Mouse (Mus musculus) heart, embryonic 12.5 days (tissue): ENCODE results near the gene Abhd4. TPM values are rescaled to one million over a fixed set of nuclear protein-coding genes. Genes with fewer than 3 reads are reported as not detected.
"Not testable (repeated sequence)": the region's sequence is repeated elsewhere in the genome, so short reads cannot be mapped to it uniquely, and the experiment has no call there.

Experiments used
- ATAC-seq: fragments of 200-750 bp; cut with Nextera tagmentation; 2 replicates; pipeline ENCODE4 v1.8.0; 2017; ENCODE audit warnings: moderate TSS enrichment, moderate library complexity; ENCODE audit not compliant: insufficient number of reproducible peaks, low FRiP score
- H3K27ac ChIP-seq: fragments of 300-500 bp; sonication (generic); 2 replicates; pipeline ENCODE4 v1.5.1; 2016; ENCODE audit warnings: mild to moderate bottlenecking, moderate library complexity; ENCODE audit not compliant: poor library complexity, severe bottlenecking
- H3K27me3 ChIP-seq: fragments of 300-500 bp; sonication (generic); replicated peaks from 2 replicates; pipeline ENCODE4 v1.6.1; 2016; ENCODE audit warnings: mild to moderate bottlenecking, moderate library complexity
- H3K36me3 ChIP-seq: fragments of 300-500 bp; sonication (generic); 2 replicates; pipeline ENCODE4 v1.6.1; 2016; ENCODE audit warnings: mild to moderate bottlenecking, moderate library complexity
- H3K4me1 ChIP-seq: fragments of 300-500 bp; sonication (generic); replicated peaks from 2 replicates; pipeline ENCODE4 v1.6.1; 2016; ENCODE audit warnings: mild to moderate bottlenecking
- H3K4me2 ChIP-seq: fragments of 300-500 bp; sonication (generic); 2 replicates; pipeline ENCODE4 v1.6.1; 2016; ENCODE audit warnings: mild to moderate bottlenecking, moderate library complexity
- H3K4me3 ChIP-seq: fragments of 300-500 bp; sonication (generic); 2 replicates; pipeline ENCODE4 v1.5.1; 2016; ENCODE audit warnings: mild to moderate bottlenecking
- H3K9ac ChIP-seq: fragments of 300-500 bp; sonication (generic); 2 replicates; pipeline ENCODE4 v1.6.1; 2016; ENCODE audit warnings: mild to moderate bottlenecking, moderate library complexity
- H3K9me3 ChIP-seq: fragments of 300-500 bp; sonication (generic); replicated peaks from 2 replicates; pipeline ENCODE4 v1.6.1; 2016; ENCODE audit warnings: mild to moderate bottlenecking, moderate library complexity
- WGBS: fragments of 180-500 bp; shearing (Covaris S2); methylation state at CpG from one replicate; pipeline ENCODE4 v1.1.7; 2016; 5-methylcytosine and 5-hydroxymethylcytosine counted together
- polyA plus RNA-seq: library from polyadenylated mRNA; unstranded; fragments of >200 nt; fragmentation: Nextera tagmentation; extraction: Ambion mirVana; gene quantifications from 2 replicates; pipeline ENCODE4 v1.2.1, GENCODE M21; 2016

Gene Abhd4
- polyA plus RNA-seq, 1 experiment from 2014 or later = 87.6 TPM

GRCm38 (mm10) chr14:54223315-54224063, 30.5 kb upstream of the Abhd4 start:
- no peaks in the 10 kb centered on the region for H3K9me3 ChIP-seq
- no peak overlapping the region for H3K4me3 ChIP-seq
- H3K4me2 ChIP-seq = no peak overlapping the region
- H3K27ac ChIP-seq = no peak overlapping the region
- no peak overlapping the region for H3K9ac ChIP-seq
- peaks cover 40% of the 10 kb centered on the region for H3K4me1 ChIP-seq
- no peak for ATAC-seq
- H3K36me3 ChIP-seq = no peaks in the 10 kb centered on the region
- no peaks in the 10 kb centered on the region for H3K27me3 ChIP-seq
- WGBS = 61% methylated on average over 13 of the region's 13 CpGs

GRCm38 (mm10) chr14:54224064-54224417, 29.9 kb upstream of the Abhd4 start:
- Histone ChIP-seq H3K27me3 (no peaks in the 10 kb centered on the region), H3K27ac (no peak overlapping the region), H3K4me3 (no peak overlapping the region), H3K36me3 (no peaks in the 10 kb centered on the region), H3K9ac (no peak overlapping the region), H3K4me1 (peaks cover 46% of the 10 kb centered on the region), H3K9me3 (no peaks in the 10 kb centered on the region), H3K4me2 (no peak overlapping the region)
- no peak for ATAC-seq
- 84% methylated on average over 5 of the region's 5 CpGs for WGBS

GRCm38 (mm10) chr14:54224484-54225467, 29.2 kb upstream of the Abhd4 start:
- Histone ChIP-seq H3K9ac (no peak overlapping the region), H3K4me1 (peaks cover 49% of the 10 kb centered on the region), H3K4me2 (no peak overlapping the region), H3K27me3 (no peaks in the 10 kb centered on the region), H3K9me3 (no peaks in the 10 kb centered on the region), H3K36me3 (no peaks in the 10 kb centered on the region), H3K4me3 (no peak overlapping the region), H3K27ac (peak overlapping the region; percentile 56)
- ATAC-seq = no peak
- WGBS = 39% methylated on average over 16 of the region's 16 CpGs

DNA sequence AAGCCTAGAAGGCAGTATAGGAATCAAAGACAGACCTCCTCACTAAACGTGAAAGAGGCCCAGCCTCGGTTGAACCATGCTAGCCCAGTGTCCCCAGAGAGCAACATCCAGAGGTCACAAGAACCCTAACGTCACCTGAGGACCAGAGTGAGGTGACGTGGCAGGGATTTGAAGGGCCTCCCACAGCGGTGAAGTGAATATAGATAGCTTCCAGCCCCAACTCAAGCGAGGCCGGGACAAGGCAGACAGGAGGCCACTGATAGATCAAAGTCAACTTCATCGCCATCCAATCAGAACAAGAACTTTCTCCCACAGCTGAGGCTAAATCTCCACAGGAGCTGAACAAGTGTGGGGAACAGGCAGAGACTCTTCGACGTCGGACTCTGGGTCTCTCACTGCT, 28.3 kb upstream of the Abhd4 start:
- no peak for ATAC-seq
- Histone ChIP-seq H3K4me1 (peaks cover 48% of the 10 kb centered on the region), H3K4me3 (no peak overlapping the region), H3K36me3 (no peaks in the 10 kb centered on the region), H3K9ac (no peak overlapping the region), H3K4me2 (no peak overlapping the region), H3K9me3 (no peaks in the 10 kb centered on the region), H3K27ac (no peak overlapping the region), H3K27me3 (no peaks in the 10 kb centered on the region)
- 73% methylated on average over 11 of the region's 11 CpGs for WGBS

DNA sequence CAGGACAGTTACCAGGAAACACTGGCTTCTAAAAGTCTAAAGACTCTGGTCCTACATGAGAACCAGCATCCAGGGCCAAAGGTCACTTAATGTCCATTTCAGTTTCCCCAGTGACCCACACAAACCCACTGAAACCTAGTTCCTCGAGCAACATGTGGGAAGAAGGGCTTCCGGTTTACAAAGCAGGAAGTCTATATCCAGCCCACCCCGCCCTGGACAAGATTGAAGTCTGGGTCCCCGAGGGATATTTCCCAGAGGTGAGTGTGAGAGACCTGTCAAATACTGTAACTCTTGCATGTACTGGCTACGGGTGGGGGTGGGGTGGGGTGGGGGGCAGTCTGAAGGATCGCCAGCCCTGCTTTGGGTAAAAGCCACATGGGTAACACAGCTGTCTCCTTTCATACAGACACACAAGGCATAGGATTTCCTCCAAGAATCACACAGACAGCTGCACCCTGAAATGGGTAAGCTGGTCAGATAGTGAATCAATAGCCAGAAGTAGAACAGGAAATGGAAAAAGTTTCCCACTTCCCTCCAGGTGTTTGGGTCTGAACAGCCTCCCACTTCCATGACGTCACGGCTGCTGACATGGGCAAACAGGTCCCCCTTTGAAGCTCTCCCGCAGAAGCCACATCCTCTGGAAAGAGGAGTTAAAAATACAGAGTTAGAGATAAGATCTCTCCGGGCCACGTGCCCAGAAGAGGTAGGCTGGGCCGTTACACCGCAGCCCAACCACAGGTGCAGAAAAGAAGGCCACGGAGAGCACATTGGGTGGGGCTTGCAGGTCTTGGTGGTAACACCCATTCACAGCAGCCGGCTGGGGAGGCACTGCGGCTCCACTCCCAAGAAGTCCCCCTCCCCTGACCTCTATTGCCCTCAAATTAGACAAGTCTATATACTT, 26.8 kb upstream of the Abhd4 start:
- 0 out of 2 replicates have a peak overlapping the region, but pooled peaks have one; percentile 36 for H3K27ac ChIP-seq
- WGBS = 21% methylated on average over 16 of the region's 16 CpGs
- no peaks in the 10 kb centered on the region for H3K9me3 ChIP-seq
- H3K27me3 ChIP-seq = no peaks in the 10 kb centered on the region
- H3K36me3 ChIP-seq = no peaks in the 10 kb centered on the region
- H3K4me2 ChIP-seq = peak overlapping the region; percentile 67
- peaks cover 54% of the 10 kb centered on the region for H3K4me1 ChIP-seq
- H3K4me3 ChIP-seq = no peak overlapping the region
- H3K9ac ChIP-seq = peak overlapping the region; percentile 59; the same call in 1 of the 2 replicates
- peak; percentile 30 for ATAC-seq

GRCm38 (mm10) chr14:54227911-54228451, 26.0 kb upstream of the Abhd4 start:
- peak overlapping the region; percentile 59; the same call in 1 of the 2 replicates for H3K9ac ChIP-seq
- ATAC-seq = peak; percentile 77; the same call in 1 of the 2 replicates
- peak overlapping the region; percentile 67 for H3K4me2 ChIP-seq
- peaks cover 60% of the 10 kb centered on the region for H3K4me1 ChIP-seq
- no peaks in the 10 kb centered on the region for H3K9me3 ChIP-seq
- peak overlapping the region; percentile 42 for H3K4me3 ChIP-seq
- WGBS = under 1% methylated on average over 10 of the region's 10 CpGs
- H3K27me3 ChIP-seq = no peaks in the 10 kb centered on the region
- H3K27ac ChIP-seq = 0 out of 2 replicates have a peak overlapping the region, but pooled peaks have one; percentile 36
- no peaks in the 10 kb centered on the region for H3K36me3 ChIP-seq

DNA sequence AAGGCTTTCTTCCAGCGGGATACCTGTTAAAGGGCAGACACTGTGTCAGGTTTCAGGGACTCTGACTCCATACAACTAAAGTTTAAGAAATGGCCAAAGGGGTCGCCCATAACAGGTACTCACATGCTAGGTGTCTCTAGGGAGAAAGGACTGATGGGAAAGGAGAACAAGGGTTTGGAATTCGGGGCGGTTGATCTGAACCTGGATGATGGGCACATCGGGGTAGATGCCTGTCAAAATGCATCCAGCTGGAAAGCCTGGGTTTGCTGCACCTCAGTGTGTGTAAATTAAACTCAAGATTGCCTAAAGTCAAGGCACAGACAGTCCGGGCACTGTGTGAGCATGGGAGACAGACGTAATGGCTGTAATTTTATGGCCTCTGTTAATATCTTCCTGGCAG, 25.5 kb upstream of the Abhd4 start:
- Histone ChIP-seq H3K4me3 (peak overlapping the region; percentile 42), H3K9me3 (no peaks in the 10 kb centered on the region), H3K9ac (peak overlapping the region; percentile 51; the same call in 1 of the 2 replicates), H3K4me1 (peaks cover 65% of the 10 kb centered on the region), H3K4me2 (peak overlapping the region; percentile 67), H3K27me3 (no peaks in the 10 kb centered on the region), H3K36me3 (no peaks in the 10 kb centered on the region), H3K27ac (no peak overlapping the region)
- ATAC-seq = no peak
- WGBS = 15% methylated on average over 7 of the region's 7 CpGs

DNA sequence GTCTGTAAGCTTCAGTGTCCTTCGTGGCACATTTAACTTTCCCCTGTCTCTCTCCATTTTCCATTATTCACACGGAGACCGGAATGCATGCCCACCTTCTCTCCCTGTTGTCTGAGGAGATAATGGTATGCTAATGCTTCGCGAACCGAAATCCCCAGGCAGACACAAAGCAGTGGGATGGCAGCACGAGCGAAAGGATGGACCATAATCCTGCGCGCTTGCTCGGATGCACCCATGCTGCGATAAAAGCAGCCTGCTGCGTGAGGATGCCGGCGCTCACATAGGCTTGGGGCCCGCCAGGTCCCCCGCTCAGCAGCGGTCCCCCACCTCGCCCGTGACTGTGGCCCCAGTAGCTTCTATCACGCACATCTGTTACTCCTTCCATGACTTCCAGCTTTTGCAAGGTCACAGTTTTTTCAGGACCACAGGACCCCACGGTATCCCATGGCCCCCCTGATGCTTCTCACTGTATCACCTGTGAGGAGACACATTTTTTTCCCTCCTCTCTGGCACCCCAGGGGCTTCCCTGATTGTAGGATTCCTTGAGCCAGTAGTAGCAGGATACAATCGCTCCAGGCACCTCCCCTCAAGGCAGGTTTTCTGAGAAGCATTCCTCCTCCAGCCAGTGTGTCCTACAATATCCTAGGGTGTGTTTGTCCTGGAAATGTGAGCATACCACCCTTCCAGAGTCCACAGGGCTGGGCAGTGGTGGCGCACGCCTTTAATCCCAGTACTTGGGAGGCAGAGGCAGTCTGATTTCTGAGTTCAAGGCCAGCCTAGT, 24.9 kb upstream of the Abhd4 start:
- H3K4me3 ChIP-seq = peak overlapping the region; percentile 34
- peak overlapping the region; percentile 51 for H3K9ac ChIP-seq
- peak overlapping the region; percentile 67 for H3K4me2 ChIP-seq
- H3K27me3 ChIP-seq = no peaks in the 10 kb centered on the region
- 17% methylated on average over 25 of the region's 25 CpGs for WGBS
- no peaks in the 10 kb centered on the region for H3K36me3 ChIP-seq
- no peaks in the 10 kb centered on the region for H3K9me3 ChIP-seq
- no peak overlapping the region for H3K27ac ChIP-seq
- H3K4me1 ChIP-seq = peaks cover 70% of the 10 kb centered on the region
- no peak for ATAC-seq

GRCm38 (mm10) chr14:54229849-54230248, 24.1 kb upstream of the Abhd4 start:
- H3K4me3 ChIP-seq, ATAC-seq, H3K9me3 ChIP-seq, H3K4me2 ChIP-seq, H3K9ac ChIP-seq, H3K27me3 ChIP-seq, H3K36me3 ChIP-seq, H3K27ac ChIP-seq: not testable (repeated sequence)
- H3K4me1 ChIP-seq = peaks cover 70% of the 10 kb centered on the region
- 68% methylated on average over 4 of the region's 4 CpGs for WGBS
